Mouse (Mus musculus): Measurements from ENCODE around the gene Prkg1. TPM values are rescaled to one million over a fixed set of nuclear protein-coding genes. Genes with fewer than 3 reads are reported as not detected.

The Prkg1 gene
- polyA plus RNA-seq (2012; rRNA removed): 7.3 and 9.5 TPM in 2 replicates

DNA sequence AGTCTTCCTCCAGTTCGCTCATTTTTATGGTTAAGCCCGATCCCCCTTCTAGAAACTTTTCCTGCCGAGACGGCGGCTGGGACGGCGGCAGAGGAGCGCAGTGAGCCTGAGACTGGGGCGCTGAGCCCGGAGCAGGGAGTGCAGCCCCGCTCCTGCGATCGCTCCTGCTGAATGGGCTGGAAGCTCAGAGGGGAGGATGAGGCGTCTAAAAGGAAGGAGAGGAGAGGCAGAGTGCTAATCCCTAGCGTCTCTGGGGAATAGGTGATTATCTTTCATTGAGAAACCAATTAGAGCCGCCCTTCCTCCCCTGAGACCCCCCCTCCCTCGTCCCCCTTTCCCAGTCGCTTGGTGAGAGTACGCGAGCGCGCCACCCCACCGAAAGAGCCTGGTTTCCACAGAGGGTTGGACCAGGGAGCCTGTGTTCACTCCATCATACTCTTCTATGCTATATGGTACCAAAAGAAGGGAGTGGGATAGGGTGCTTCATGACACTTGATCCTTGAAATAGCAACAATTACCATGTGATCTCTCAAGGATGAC lies at the start of gene Prkg1:
Gene Prkg1, minus strand, starts transcription at position 233 of the 540 bp plus-strand sequence.
- TF ChIP-seq CTCF (IDR thresholded peaks at IDR 0.05; ENCODE audit: borderline replicate concordance, insufficient read depth, low read depth, low read length): no peak
- TF ChIP-seq POLR2A (IDR thresholded peaks at IDR 0.05; ENCODE audit: borderline replicate concordance, insufficient read depth, low read length): no peak
- WGBS: 2% methylated on average over 23 of the region's 23 CpGs
- peak within 1 kb of the TSS; percentile 28 for H3K4me3 ChIP-seq (replicated peaks; ENCODE audit: insufficient read depth, low read depth, low read length)
- no peak within 1 kb of the TSS for H3K27ac ChIP-seq (ENCODE audit: insufficient read depth, low read length)
- no peak for DNase-seq
- peaks cover 5% of the 10 kb centered on the region; the same call in 1 of the 2 replicates for H3K27me3 ChIP-seq (ENCODE audit: control insufficient read depth, insufficient read depth, low read length)
- no peaks in the 10 kb centered on the region for H3K4me1 ChIP-seq (ENCODE audit: control insufficient read depth, insufficient read depth, low read length)

DNA sequence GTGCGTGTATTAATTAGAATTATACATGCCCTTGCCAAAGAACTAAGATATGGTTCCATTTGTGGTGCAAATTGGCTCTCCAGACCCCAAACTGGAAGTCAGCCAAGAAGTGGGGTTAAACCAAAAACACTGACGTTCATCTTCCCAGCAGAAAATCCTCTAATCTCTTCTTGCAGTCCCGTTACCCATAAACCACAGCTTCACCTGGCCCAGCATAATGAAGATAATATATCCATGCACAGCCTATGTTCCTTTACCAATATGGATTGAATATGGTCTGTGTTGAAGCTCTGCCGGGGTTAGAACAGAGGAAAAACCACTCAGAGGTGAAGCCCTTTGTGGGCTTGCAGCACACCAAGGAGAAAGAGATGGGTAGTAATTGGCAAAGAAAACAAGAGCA lies 48.3 kb upstream of the Prkg1 start:
- Histone ChIP-seq H3K4me1 (ENCODE audit: control insufficient read depth, insufficient read depth, low read length) (no peaks in the 10 kb centered on the region), H3K27me3 (ENCODE audit: control insufficient read depth, insufficient read depth, low read length) (no peaks in the 10 kb centered on the region), H3K4me3 (replicated peaks; ENCODE audit: insufficient read depth, low read depth, low read length) (no peak overlapping the region), H3K27ac (ENCODE audit: insufficient read depth, low read length) (no peak overlapping the region)
- WGBS: 49% methylated on average over 4 of the region's 4 CpGs
- no peak for DNase-seq
- TF ChIP-seq CTCF (IDR thresholded peaks at IDR 0.05; ENCODE audit: borderline replicate concordance, insufficient read depth, low read depth, low read length) (no peak), POLR2A (IDR thresholded peaks at IDR 0.05; ENCODE audit: borderline replicate concordance, insufficient read depth, low read length) (no peak)

DNA sequence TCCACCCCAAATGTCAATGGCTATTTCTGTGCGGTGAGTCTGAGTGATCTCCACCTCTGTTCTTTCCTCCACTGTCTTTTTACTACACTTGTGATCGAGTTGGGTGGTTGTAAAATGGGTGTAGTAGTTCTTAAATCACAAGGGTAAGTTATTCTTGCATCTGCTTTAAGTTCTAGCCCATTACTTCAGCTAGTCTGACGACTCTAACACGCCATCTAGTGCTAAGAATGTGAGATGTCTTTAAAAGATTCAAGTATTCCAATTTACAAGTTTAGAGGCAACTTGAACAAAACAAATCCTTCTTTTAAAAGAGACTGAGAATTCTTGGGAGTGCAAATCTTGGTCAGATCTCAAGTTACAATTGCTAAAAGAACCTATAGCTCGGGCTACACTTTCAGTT lies 46.5 kb upstream of the Prkg1 start:
- no peaks in the 10 kb centered on the region for H3K27me3 ChIP-seq (ENCODE audit: control insufficient read depth, insufficient read depth, low read length)
- no peak overlapping the region for H3K4me3 ChIP-seq (replicated peaks; ENCODE audit: insufficient read depth, low read depth, low read length)
- no peaks in the 10 kb centered on the region for H3K4me1 ChIP-seq (ENCODE audit: control insufficient read depth, insufficient read depth, low read length)
- H3K27ac ChIP-seq (ENCODE audit: insufficient read depth, low read length): no peak overlapping the region
- no peak for DNase-seq
- TF ChIP-seq CTCF (IDR thresholded peaks at IDR 0.05; ENCODE audit: borderline replicate concordance, insufficient read depth, low read depth, low read length) (peak; percentile 22; the same call in 1 of the 2 replicates), POLR2A (IDR thresholded peaks at IDR 0.05; ENCODE audit: borderline replicate concordance, insufficient read depth, low read length) (no peak)
- WGBS: 39% methylated on average over 5 of the region's 5 CpGs

DNA sequence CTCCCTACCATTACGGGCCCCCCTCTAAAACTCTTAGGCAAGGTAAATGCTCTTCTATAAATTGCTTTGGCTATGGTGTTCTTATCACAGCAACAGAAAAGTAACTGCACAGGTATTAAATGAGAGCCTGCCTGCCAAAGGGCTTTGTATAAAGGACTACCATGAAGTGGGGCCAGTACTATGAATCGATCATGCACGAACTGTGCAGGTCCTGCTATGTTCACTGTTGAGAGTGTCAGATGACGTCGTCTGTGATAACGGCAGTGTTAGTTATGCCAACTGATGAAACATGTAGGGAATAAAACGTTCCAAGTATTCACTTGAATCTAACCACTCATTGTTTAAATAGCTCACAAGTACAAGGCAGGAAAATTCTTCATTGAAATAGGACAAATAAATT lies 40.6 kb upstream of the Prkg1 start:
- 44% methylated on average over 7 of the region's 7 CpGs for WGBS
- no peak for TF ChIP-seq CTCF (IDR thresholded peaks at IDR 0.05; ENCODE audit: borderline replicate concordance, insufficient read depth, low read depth, low read length)
- no peak for TF ChIP-seq POLR2A (IDR thresholded peaks at IDR 0.05; ENCODE audit: borderline replicate concordance, insufficient read depth, low read length)
- no peak for DNase-seq
- Histone ChIP-seq H3K27me3 (ENCODE audit: control insufficient read depth, insufficient read depth, low read length) (no peaks in the 10 kb centered on the region), H3K27ac (ENCODE audit: insufficient read depth, low read length) (no peak overlapping the region), H3K4me1 (ENCODE audit: control insufficient read depth, insufficient read depth, low read length) (no peaks in the 10 kb centered on the region), H3K4me3 (replicated peaks; ENCODE audit: insufficient read depth, low read depth, low read length) (no peak overlapping the region)

DNA sequence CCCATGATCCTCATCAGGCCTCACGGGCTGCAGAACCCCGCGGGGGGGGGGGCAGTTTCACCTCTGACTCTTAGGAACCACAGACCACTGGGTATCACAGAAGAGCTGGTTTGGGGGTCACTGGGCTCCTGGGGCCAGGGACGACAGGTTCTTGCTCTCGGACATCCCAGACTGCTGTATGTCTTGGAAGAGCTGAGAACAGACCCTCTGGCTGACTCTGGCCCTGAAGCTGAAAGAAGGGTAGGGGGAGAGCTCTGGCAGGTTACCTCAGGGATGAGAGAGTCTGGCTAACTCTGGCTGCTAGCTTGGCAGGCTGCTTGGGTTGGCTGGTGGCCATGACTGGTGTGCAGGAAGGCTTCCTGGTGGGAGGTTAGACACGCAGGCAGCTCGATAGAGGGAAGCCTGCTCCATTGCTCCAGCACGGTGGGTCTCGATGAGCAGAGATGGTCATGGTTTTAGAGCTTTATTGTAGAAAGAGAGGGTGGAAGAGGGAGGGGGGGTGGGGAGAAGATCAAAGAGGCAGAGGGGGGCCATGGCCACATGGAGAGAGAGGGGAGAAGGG lies 30.7 kb upstream of the Prkg1 start:
- H3K4me1 ChIP-seq (ENCODE audit: control insufficient read depth, insufficient read depth, low read length): peaks cover 3% of the 10 kb centered on the region; the same call in 1 of the 2 replicates
- H3K4me3 ChIP-seq (replicated peaks; ENCODE audit: insufficient read depth, low read depth, low read length): no peak overlapping the region
- H3K27me3 ChIP-seq (ENCODE audit: control insufficient read depth, insufficient read depth, low read length): no peaks in the 10 kb centered on the region
- WGBS: 15% methylated on average over 9 of the region's 9 CpGs
- TF ChIP-seq CTCF (IDR thresholded peaks at IDR 0.05; ENCODE audit: borderline replicate concordance, insufficient read depth, low read depth, low read length) (no peak), POLR2A (IDR thresholded peaks at IDR 0.05; ENCODE audit: borderline replicate concordance, insufficient read depth, low read length) (no peak)
- DNase-seq: peak; percentile 25 to 34
- H3K27ac ChIP-seq (ENCODE audit: insufficient read depth, low read length): no peak overlapping the region

DNA sequence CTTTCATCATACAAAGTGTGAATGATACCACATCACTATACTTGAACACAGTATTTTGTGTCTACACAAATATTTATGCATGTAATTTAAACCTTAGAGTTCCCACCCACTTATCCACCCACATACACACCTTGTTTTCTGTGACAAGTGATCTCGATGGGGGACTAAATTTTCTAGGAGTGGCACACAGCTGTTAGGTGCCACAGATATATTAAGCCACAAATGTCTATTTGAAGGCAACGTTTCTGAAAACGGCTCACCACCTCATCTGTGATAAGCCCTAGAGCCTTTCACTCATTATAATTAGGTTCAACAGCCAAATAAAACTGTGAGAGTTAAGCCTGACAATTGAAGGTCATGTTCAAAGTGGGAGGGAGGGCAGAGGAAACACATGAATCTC lies 26.9 kb upstream of the Prkg1 start:
- Histone ChIP-seq H3K27me3 (ENCODE audit: control insufficient read depth, insufficient read depth, low read length) (no peaks in the 10 kb centered on the region), H3K4me3 (replicated peaks; ENCODE audit: insufficient read depth, low read depth, low read length) (no peak overlapping the region), H3K4me1 (ENCODE audit: control insufficient read depth, insufficient read depth, low read length) (peaks cover 3% of the 10 kb centered on the region; the same call in 1 of the 2 replicates), H3K27ac (ENCODE audit: insufficient read depth, low read length) (no peak overlapping the region)
- WGBS: 67% methylated on average over 3 of the region's 3 CpGs
- no peak for DNase-seq
- TF ChIP-seq CTCF (IDR thresholded peaks at IDR 0.05; ENCODE audit: borderline replicate concordance, insufficient read depth, low read depth, low read length): no peak
- TF ChIP-seq POLR2A (IDR thresholded peaks at IDR 0.05; ENCODE audit: borderline replicate concordance, insufficient read depth, low read length): no peak

DNA sequence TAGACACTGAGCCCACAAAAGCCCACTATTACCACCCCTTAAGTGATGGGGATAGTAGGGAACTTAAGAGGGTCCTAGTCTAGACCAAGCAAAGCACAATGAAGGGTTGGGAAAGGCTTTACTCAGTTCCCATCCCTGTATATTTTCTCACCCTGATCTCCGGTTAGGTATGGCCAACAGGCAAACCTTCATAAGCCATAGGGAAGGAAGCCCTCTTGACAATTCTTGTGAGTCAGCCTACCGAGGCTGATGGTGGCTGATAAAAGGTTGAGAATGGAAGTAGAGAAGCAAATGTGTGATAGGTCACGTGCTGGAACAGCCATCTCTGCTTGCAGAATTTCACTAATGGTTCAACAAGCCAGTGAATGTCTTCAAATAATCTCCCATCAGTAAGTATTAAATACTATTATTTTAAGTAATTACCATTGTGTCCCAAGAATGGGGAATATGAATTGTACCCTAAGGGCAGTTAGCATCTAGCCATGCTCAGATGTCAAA lies 16.7 kb upstream of the Prkg1 start:
- H3K27ac ChIP-seq (ENCODE audit: insufficient read depth, low read length): no peak overlapping the region
- no peaks in the 10 kb centered on the region for H3K27me3 ChIP-seq (ENCODE audit: control insufficient read depth, insufficient read depth, low read length)
- H3K4me1 ChIP-seq (ENCODE audit: control insufficient read depth, insufficient read depth, low read length): no peaks in the 10 kb centered on the region
- TF ChIP-seq POLR2A (IDR thresholded peaks at IDR 0.05; ENCODE audit: borderline replicate concordance, insufficient read depth, low read length) (no peak), CTCF (IDR thresholded peaks at IDR 0.05; ENCODE audit: borderline replicate concordance, insufficient read depth, low read depth, low read length) (no peak)
- H3K4me3 ChIP-seq (replicated peaks; ENCODE audit: insufficient read depth, low read depth, low read length): no peak overlapping the region
- DNase-seq: no peak
- 89% methylated on average over 3 of the region's 3 CpGs for WGBS

DNA sequence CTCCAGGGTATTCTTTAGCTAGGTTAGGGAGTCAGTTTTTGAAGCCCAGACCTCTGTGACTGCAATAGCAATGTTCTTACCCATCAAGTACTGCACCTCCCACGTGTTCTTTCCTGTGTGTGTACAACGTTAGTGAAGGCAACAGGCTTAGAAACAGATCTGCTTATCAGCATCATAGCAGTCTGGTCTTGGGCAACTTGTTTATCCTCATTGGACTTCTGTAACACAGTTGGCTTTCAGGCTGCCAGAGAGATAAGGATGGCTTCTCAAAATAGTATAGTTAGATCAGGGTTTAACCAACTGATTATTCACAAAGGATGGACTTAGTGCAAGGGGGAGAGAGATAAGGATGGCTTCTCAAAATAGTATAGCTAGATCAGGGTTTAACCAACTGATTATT lies 16.2 kb upstream of the Prkg1 start:
- Histone ChIP-seq H3K27me3 (ENCODE audit: control insufficient read depth, insufficient read depth, low read length) (no peaks in the 10 kb centered on the region), H3K27ac (ENCODE audit: insufficient read depth, low read length) (no peak overlapping the region), H3K4me3 (replicated peaks; ENCODE audit: insufficient read depth, low read depth, low read length) (no peak overlapping the region), H3K4me1 (ENCODE audit: control insufficient read depth, insufficient read depth, low read length) (no peaks in the 10 kb centered on the region)
- WGBS: 74% methylated on average over 2 of the region's 2 CpGs
- no peak for DNase-seq
- TF ChIP-seq POLR2A (IDR thresholded peaks at IDR 0.05; ENCODE audit: borderline replicate concordance, insufficient read depth, low read length) (no peak), CTCF (IDR thresholded peaks at IDR 0.05; ENCODE audit: borderline replicate concordance, insufficient read depth, low read depth, low read length) (no peak)

All from cerebellum, adult 2 months (tissue).